Mouse (Mus musculus) spleen, adult 2 months (tissue): ENCODE data around the gene Il1f10.

ENCODE experiments used
- CTCF ChIP-seq: fragments of 200-500 bp; IDR thresholded peaks from 2 replicates; pipeline ENCODE4 v1.5.1; 2011; ENCODE audit warnings: mild to moderate bottlenecking, inconsistent platforms; ENCODE audit not compliant: insufficient read depth, insufficient read length, insufficient replicate concordance; ENCODE audit errors: extremely low read depth
- POLR2A ChIP-seq: fragments of 200-500 bp; IDR thresholded peaks from 2 replicates; pipeline ENCODE4 v1.6.1; 2011; ENCODE audit warnings: low read depth, low read length, inconsistent platforms

- no peak for TF ChIP-seq CTCF
- no peak for TF ChIP-seq POLR2A
These were observed 45.5 kb downstream of the Il1f10 start, which contains the start of gene Il1rn for GRCm38 (mm10) chr2:24336545-24336944.
